Mouse (Mus musculus): ENCODE results near the gene Vmn2r61. TPM values are rescaled to one million over a fixed set of nuclear protein-coding genes. Genes with fewer than 3 reads are reported as not detected.

Gene Vmn2r61
- not detected for polyA plus RNA-seq (2017; shearing (Covaris generic))

DNA sequence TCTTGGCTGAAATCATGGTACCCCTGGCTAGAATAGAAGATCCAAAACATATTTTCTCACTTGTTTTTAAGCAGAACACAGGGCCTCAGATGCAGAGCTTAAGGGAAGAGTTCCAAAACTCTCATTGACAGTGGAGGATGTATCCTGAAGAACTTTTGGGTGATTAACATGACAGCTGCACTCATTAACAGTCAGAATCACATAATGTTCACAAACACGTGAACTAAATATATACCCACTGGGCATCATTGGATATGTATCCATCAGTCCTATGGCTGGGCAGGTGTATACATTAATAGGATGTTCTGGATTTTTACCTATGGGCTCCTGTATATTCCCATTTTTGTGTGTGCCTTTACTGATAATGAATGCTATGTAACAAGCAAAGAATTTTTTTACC is at the start of gene Vmn2r61:
Vmn2r61 (plus strand) TSS at position 301 of the 400 bp plus-strand sequence.

Other genes with a start within 250 kb of the Vmn2r61 start
- gene Vmn2r59, start 201.0 kb upstream of the Vmn2r61 start, polyA plus RNA-seq (2017; shearing (Covaris generic)) = 0.11 TPM
- 0.06 TPM for gene Vmn2r60, start 152.3 kb upstream of the Vmn2r61 start, polyA plus RNA-seq (2017; shearing (Covaris generic))
- 0.33 TPM for gene 4933421I07Rik, start 188.1 kb downstream of the Vmn2r61 start, polyA plus RNA-seq (2017; shearing (Covaris generic))
- gene Zfp141, start 245.7 kb downstream of the Vmn2r61 start, polyA plus RNA-seq (2017; shearing (Covaris generic)) = 13.4 TPM

All from effector memory CD4-positive, alpha-beta T cell, adult 7 months (primary cell).